Mouse (Mus musculus) hindbrain, embryonic 15.5 days (tissue): ENCODE data around the gene Sox2. TPM values are rescaled to one million over a fixed set of nuclear protein-coding genes. Genes with fewer than 3 reads are reported as not detected.

Experiments
- ATAC-seq: fragments of 200-750 bp; cut with Nextera tagmentation; 2 replicates; pipeline ENCODE4 v1.8.0; 2017; ENCODE audit warnings: low read depth, moderate number of reproducible peaks, moderate TSS enrichment; ENCODE audit not compliant: low FRiP score
- H3K27ac ChIP-seq: fragments of 300-500 bp; sonication (generic); replicated peaks from 2 replicates; pipeline ENCODE4 v1.5.1; 2015; ENCODE audit warnings: mild to moderate bottlenecking, inconsistent platforms
- H3K27me3 ChIP-seq: fragments of 300-500 bp; sonication (generic); 2 replicates; pipeline ENCODE4 v1.6.1; 2015; ENCODE audit warnings: control low read depth, inconsistent platforms
- H3K36me3 ChIP-seq: fragments of 300-500 bp; sonication (generic); 2 replicates; pipeline ENCODE4 v1.6.1; 2015; ENCODE audit warnings: control low read depth, inconsistent platforms
- H3K4me1 ChIP-seq: fragments of 300-500 bp; sonication (generic); replicated peaks from 2 replicates; pipeline ENCODE4 v1.6.1; 2015; ENCODE audit warnings: control low read depth, inconsistent platforms
- H3K4me2 ChIP-seq: fragments of 300-500 bp; sonication (generic); 2 replicates; pipeline ENCODE4 v1.6.1; 2015; ENCODE audit warnings: moderate library complexity, mild to moderate bottlenecking, inconsistent platforms
- H3K4me3 ChIP-seq: fragments of 300-500 bp; sonication (generic); 2 replicates; pipeline ENCODE4 v1.5.1; 2015; ENCODE audit warnings: mild to moderate bottlenecking, inconsistent platforms
- H3K9ac ChIP-seq: fragments of 300-500 bp; sonication (generic); 2 replicates; pipeline ENCODE4 v1.6.1; 2015; ENCODE audit warnings: inconsistent platforms
- H3K9me3 ChIP-seq: fragments of 300-500 bp; sonication (generic); 2 replicates; pipeline ENCODE4 v1.6.1; 2016; ENCODE audit warnings: control low read depth, inconsistent platforms
- WGBS: fragments of 180-500 bp; shearing (Covaris S2); methylation state at CpG from one replicate; pipeline ENCODE4 v1.1.7; 2015; 5-methylcytosine and 5-hydroxymethylcytosine counted together
- polyA plus RNA-seq: library from polyadenylated mRNA; unstranded; fragments of >200 nt; fragmentation: Nextera tagmentation; extraction: Ambion mirVana; gene quantifications from 2 replicates; pipeline ENCODE4 v1.2.1, GENCODE M21; 2015

Sox2 gene
- polyA plus RNA-seq, 1 experiment from 2014 or later = 19.2 TPM

DNA sequence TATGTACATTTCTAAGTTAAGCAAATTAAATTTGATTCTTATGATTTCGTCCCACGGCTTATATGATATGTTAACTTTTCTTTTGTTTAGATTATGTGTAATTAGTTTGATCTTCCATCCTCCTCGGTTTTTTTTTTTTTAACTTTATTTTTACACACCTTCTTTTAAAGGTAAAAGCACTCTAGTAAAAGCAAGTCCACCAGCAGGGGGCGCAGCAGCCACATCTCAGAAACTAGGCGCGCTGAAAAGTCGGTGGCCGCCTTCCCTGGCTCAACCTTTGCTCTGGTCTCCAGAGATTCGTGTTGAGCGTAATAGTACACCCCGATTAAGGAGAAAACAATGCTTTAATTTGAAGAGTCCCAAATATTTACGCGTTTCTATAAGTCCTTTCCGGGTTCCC is 2.5 kb upstream of the Sox2 start:
- under 1% methylated on average over 14 of the region's 14 CpGs for WGBS
- Histone ChIP-seq H3K27ac (peak overlapping the region; percentile 83), H3K4me3 (no peak overlapping the region), H3K36me3 (no peaks in the 10 kb centered on the region), H3K4me1 (peaks cover 32% of the 10 kb centered on the region), H3K9me3 (no peaks in the 10 kb centered on the region), H3K4me2 (peak overlapping the region; percentile 62), H3K27me3 (peaks cover 59% of the 10 kb centered on the region), H3K9ac (no peak overlapping the region)
- ATAC-seq = no peak

DNA sequence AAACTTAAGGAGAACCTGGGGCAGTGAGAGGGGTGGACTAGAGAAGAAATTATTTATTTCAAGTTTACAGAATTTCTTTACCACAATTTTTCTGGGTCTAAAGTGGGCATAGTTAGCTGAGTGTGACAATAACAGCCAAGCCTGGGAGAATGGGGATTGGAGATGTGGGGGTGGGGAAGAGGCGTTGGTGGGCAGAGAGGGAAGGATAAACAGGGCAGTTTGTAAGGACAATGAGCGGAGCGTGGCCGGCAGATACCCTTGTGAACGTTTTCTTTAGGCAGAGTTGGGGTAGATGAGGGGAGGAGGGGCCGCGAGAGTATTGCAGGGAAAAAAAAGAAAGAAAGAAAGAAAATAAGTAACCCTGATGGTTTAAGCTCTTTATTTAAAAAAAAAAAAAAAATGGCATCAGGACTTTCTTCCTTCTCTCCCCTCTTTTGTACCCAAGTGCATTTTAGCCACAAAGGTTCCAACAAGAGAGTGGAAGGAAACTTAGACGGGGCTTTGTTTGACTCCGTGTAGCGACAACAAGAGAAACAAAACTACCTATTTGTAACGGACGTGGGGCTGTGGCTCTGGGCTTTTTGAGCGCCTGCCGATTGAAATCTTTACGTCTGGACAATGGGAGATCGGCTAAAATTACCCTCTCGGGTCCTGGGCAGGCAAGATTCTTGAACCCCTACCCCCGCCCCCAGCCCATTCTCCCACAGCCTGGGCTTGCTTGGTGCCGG is 1.9 kb upstream of the Sox2 start:
- H3K27ac ChIP-seq = peak overlapping the region; percentile 83
- no peak for ATAC-seq
- H3K27me3 ChIP-seq = peaks cover 54% of the 10 kb centered on the region
- peak overlapping the region; percentile 62 for H3K4me2 ChIP-seq
- 2% methylated on average over 19 of the region's 19 CpGs for WGBS
- H3K36me3 ChIP-seq = no peaks in the 10 kb centered on the region
- peak overlapping the region; percentile 46 for H3K4me3 ChIP-seq
- H3K4me1 ChIP-seq = peaks cover 31% of the 10 kb centered on the region
- no peaks in the 10 kb centered on the region for H3K9me3 ChIP-seq
- peak overlapping the region; percentile 42; the same call in 1 of the 2 replicates for H3K9ac ChIP-seq

DNA sequence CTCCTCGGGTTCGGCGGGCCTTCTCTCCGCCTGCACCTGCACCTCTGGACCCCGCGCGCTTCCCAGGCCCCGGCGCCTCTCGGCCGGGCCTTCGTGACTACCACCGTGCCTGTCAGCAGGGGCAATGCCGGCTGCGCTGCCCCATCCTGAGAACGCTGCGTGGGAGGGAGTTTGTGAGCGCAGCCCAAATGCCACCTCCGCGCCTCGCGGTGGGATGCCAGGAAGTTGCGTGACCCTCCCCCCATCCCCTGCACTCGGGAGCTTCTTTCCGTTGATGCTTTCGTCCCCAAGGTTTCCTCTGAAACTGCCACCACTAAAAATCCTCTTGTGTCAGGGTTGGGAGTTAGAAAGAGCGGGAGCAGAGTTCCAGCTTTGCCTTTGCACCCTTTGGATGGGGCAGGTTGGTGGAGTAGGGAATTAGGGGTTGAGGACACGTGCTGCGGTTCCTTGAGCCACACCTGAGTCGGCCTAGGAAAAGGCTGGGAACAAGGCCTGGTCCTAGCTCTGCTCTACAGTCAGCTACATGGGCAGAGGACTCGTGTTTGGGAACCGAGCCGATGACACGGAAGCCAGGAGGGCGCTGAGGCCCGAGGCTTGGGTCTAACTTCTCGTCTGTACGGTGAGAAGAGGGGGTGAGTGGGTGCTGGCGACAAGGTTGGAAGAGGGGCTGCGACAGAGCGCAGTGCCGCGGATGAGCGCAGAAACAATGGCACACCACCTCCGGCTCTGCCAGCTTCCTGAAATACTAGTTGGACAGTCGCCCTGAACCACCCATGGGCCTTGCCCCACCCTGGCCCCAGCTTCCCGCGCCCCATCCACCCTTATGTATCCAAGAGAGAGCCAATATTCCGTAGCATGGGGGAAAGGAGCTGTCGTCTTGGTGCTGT is 1.1 kb upstream of the Sox2 start:
- peak; percentile 82 for ATAC-seq
- WGBS = under 1% methylated on average over 50 of the region's 50 CpGs
- H3K4me3 ChIP-seq = peak overlapping the region; percentile 46
- peaks cover 46% of the 10 kb centered on the region for H3K27me3 ChIP-seq
- no peaks in the 10 kb centered on the region for H3K9me3 ChIP-seq
- no peaks in the 10 kb centered on the region for H3K36me3 ChIP-seq
- peak overlapping the region; percentile 42 for H3K9ac ChIP-seq
- peak overlapping the region; percentile 83 for H3K27ac ChIP-seq
- H3K4me2 ChIP-seq = peak overlapping the region; percentile 62
- peaks cover 31% of the 10 kb centered on the region for H3K4me1 ChIP-seq

DNA sequence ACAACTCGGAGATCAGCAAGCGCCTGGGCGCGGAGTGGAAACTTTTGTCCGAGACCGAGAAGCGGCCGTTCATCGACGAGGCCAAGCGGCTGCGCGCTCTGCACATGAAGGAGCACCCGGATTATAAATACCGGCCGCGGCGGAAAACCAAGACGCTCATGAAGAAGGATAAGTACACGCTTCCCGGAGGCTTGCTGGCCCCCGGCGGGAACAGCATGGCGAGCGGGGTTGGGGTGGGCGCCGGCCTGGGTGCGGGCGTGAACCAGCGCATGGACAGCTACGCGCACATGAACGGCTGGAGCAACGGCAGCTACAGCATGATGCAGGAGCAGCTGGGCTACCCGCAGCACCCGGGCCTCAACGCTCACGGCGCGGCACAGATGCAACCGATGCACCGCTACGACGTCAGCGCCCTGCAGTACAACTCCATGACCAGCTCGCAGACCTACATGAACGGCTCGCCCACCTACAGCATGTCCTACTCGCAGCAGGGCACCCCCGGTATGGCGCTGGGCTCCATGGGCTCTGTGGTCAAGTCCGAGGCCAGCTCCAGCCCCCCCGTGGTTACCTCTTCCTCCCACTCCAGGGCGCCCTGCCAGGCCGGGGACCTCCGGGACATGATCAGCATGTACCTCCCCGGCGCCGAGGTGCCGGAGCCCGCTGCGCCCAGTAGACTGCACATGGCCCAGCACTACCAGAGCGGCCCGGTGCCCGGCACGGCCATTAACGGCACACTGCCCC is 586 bp downstream of the Sox2 start:
- Histone ChIP-seq H3K9ac (peak overlapping the region; percentile 60), H3K27me3 (peaks cover 35% of the 10 kb centered on the region), H3K9me3 (no peaks in the 10 kb centered on the region), H3K4me2 (peak overlapping the region; percentile 62), H3K36me3 (no peaks in the 10 kb centered on the region), H3K27ac (peak overlapping the region; percentile 87), H3K4me1 (peaks cover 31% of the 10 kb centered on the region), H3K4me3 (peak overlapping the region; percentile 46)
- ATAC-seq = peak; percentile 28; the same call in 1 of the 2 replicates
- WGBS = under 1% methylated on average over 66 of the region's 67 CpGs

DNA sequence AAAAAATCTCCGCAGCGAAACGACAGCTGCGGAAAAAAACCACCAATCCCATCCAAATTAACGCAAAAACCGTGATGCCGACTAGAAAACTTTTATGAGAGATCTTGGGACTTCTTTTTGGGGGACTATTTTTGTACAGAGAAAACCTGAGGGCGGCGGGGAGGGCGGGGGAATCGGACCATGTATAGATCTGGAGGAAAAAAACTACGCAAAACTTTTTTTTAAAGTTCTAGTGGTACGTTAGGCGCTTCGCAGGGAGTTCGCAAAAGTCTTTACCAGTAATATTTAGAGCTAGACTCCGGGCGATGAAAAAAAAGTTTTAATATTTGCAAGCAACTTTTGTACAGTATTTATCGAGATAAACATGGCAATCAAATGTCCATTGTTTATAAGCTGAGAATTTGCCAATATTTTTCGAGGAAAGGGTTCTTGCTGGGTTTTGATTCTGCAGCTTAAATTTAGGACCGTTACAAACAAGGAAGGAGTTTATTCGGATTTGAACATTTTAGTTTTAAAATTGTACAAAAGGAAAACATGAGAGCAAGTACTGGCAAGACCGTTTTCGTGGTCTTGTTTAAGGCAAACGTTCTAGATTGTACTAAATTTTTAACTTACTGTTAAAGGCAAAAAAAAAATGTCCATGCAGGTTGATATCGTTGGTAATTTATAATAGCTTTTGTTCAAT is 1.4 kb downstream of the Sox2 start:
- WGBS = 2% methylated on average over 26 of the region's 26 CpGs

DNA sequence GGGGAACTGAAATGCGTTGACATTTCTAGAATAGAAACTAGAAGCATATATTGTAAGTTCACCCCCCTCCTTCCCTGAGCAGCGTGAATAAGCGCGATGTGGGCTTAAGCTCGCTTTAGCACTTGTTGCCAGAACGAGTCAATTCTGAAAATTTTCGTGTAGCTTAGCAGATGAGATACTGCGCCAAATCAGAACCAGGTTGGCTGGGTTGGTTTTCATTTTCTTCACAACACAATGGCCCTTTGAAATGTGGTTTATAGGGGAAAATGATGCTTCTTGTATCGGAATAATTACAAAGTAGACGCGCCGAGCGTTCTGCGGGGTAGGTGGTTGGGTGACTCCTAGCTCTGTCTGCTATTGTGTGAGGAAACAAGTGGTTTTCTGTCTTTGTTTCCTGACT is 2.4 kb downstream of the Sox2 start:
- Histone ChIP-seq H3K4me2 (peak overlapping the region; percentile 42), H3K27ac (peak overlapping the region; percentile 87), H3K36me3 (no peaks in the 10 kb centered on the region), H3K9ac (peak overlapping the region; percentile 39), H3K4me1 (peaks cover 31% of the 10 kb centered on the region), H3K9me3 (no peaks in the 10 kb centered on the region), H3K4me3 (peak overlapping the region; percentile 39), H3K27me3 (peaks cover 29% of the 10 kb centered on the region)
- WGBS = under 1% methylated on average over 14 of the region's 14 CpGs
- no peak for ATAC-seq

More for the DNA sequence above, 1.4 kb downstream of the Sox2 start:
- Histone ChIP-seq H3K4me1 (peaks cover 31% of the 10 kb centered on the region), H3K27ac (peak overlapping the region; percentile 87), H3K27me3 (peaks cover 29% of the 10 kb centered on the region; the same call in 1 of the 2 replicates), H3K4me2 (peak overlapping the region; percentile 62), H3K4me3 (peak overlapping the region; percentile 46), H3K36me3 (no peaks in the 10 kb centered on the region), H3K9ac (peak overlapping the region; percentile 60), H3K9me3 (no peaks in the 10 kb centered on the region)
- no peak for ATAC-seq

DNA sequence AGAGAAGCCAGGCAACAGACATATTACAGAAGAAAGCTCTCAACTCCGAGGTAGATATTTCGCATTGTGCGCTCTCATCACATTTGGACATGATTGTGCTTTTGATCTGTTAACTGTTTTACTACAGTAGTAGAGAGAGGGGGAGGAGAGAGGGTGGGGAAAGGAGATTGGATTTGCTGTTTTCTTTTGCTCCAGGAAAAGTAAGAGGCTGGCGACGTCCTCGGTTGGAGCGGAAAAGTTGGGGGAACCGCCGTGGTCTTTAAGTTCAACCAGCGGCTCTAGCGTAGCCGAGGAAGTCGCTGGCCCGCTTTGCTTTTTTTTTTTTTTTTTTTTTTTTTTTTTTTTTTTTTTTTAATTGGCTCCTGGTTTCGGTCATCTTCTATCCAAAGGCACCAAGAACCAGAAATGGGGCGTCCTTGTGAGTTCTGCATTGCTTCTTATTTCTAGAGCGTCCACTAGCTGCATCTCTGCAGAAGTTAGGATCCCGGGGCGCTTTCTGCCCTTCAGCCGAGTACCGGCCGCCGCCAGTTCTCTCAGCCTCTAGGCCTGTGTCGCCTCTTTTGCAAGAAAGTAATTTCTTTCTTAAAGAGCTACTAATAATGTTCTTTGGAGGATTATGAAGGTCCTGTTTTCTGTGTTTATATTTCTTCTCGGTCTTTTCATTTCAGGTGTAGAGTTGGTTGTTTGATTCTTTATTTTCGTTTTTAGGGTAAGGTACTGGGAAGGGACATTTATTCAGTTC is 3.2 kb downstream of the Sox2 start:
- peaks cover 28% of the 10 kb centered on the region for H3K4me1 ChIP-seq
- peak overlapping the region; percentile 42 for H3K4me2 ChIP-seq
- 4% methylated on average over 26 of the region's 26 CpGs for WGBS
- H3K9me3 ChIP-seq = no peaks in the 10 kb centered on the region
- H3K27ac ChIP-seq = peak overlapping the region; percentile 87
- peaks cover 32% of the 10 kb centered on the region for H3K27me3 ChIP-seq
- no peaks in the 10 kb centered on the region for H3K36me3 ChIP-seq
- ATAC-seq = no peak
- peak overlapping the region; percentile 39 for H3K4me3 ChIP-seq
- H3K9ac ChIP-seq = peak overlapping the region; percentile 43

DNA sequence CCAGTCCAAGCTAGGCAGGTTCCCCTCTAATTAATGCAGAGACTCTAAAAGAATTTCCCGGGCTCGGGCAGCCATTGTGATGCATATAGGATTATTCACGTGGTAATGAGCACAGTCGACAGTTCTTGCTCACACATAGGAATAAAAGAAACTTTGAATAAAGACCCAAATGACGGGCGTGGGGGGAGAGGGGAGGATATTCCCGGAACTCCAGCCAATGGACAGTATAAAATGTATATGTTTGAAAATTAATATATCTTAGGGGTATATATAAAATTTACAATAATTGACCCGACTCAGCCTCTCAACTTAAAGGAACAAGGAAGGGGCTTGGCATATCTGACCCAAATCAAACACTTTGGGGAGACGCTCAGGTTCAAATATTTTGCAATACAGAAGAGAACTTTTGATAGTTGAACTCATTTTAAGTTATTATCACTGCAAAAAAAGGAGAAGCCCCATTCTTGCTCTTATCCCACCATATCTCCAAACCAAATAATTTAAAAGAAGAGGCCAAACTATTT is 3.8 kb downstream of the Sox2 start:
- no peaks in the 10 kb centered on the region for H3K36me3 ChIP-seq
- peak overlapping the region; percentile 87 for H3K27ac ChIP-seq
- no peak for ATAC-seq
- H3K27me3 ChIP-seq = peaks cover 33% of the 10 kb centered on the region
- H3K9me3 ChIP-seq = no peaks in the 10 kb centered on the region
- peaks cover 22% of the 10 kb centered on the region for H3K4me1 ChIP-seq
- peak overlapping the region; percentile 42 for H3K4me2 ChIP-seq
- 6% methylated on average over 9 of the region's 9 CpGs for WGBS
- H3K4me3 ChIP-seq = peak overlapping the region; percentile 39
- H3K9ac ChIP-seq = peak overlapping the region; percentile 43

DNA sequence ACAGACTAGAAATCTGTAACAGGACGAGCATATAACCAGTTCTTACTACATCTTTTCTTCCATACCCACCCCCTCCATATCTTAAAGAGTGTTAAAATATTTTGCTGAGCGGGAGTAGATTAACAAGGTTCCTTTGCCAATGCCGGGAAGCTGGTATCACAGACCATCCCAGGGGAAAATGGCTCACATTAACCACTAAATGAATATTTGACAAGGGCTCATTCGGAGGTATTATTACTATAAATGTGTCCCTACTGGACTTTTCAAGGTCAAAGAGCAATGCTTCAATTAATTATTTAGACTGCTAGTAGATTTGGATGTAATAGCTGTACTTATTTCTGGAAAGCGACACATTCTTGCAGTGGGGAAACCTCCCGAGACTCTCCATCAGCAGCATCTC is 4.6 kb downstream of the Sox2 start:
- Histone ChIP-seq H3K9ac (peak overlapping the region; percentile 33; the same call in 1 of the 2 replicates), H3K4me2 (peak overlapping the region; percentile 42), H3K36me3 (no peaks in the 10 kb centered on the region), H3K4me3 (peak overlapping the region; percentile 39), H3K9me3 (no peaks in the 10 kb centered on the region), H3K4me1 (peaks cover 14% of the 10 kb centered on the region), H3K27me3 (peaks cover 34% of the 10 kb centered on the region), H3K27ac (peak overlapping the region; percentile 87)
- 10% methylated on average over 6 of the region's 6 CpGs for whole genome bisulfite sequencing
- no peak for ATAC-seq

DNA sequence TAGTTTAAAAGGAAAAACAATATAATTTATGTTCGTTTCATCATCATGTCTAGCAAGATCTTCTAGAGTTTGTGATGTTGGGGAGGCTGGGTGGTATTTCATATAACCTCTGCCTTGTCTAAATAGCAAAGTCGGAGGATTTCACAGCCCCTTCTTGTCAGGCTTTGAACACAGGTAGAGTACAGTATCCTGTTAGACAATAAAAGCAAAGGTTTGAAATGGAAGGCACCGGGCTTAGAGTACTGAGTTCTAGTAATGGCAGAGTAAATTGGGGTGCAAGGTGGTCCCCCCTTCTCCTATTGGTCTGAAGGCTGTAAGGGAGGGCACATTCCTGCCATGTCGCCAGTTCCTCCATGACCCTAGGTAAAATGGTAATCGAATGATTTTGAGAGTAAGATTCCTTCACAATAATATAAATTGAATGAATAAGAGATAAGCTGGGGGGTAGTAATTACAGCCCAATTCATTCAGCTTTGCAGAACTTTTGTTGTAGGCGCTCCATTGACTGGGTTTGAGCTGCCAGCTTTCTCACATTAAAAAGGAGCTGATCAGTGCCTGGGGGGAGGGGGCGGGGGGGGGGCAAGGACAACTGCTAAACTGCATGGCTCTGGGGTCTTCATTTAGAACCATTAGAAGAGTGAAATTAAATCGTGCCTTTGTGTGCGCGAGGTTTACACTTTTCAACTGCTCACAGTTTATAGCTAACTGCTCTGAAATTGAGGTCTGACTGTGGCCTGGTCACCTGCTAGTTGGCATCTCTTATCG is 5.3 kb downstream of the Sox2 start:
- peak overlapping the region; percentile 87 for H3K27ac ChIP-seq
- H3K9me3 ChIP-seq = no peaks in the 10 kb centered on the region
- ATAC-seq = no peak
- H3K4me1 ChIP-seq = peaks cover 7% of the 10 kb centered on the region; the same call in 1 of the 2 replicates
- peak overlapping the region; percentile 42 for H3K4me2 ChIP-seq
- H3K9ac ChIP-seq = peak overlapping the region; percentile 25; the same call in 1 of the 2 replicates
- H3K27me3 ChIP-seq = peaks cover 38% of the 10 kb centered on the region
- WGBS = 13% methylated on average over 11 of the region's 11 CpGs
- no peaks in the 10 kb centered on the region for H3K36me3 ChIP-seq
- H3K4me3 ChIP-seq = peak overlapping the region; percentile 39
